Mouse (Mus musculus): Measurements from ENCODE around the gene Dst. TPM values are rescaled to one million over a fixed set of nuclear protein-coding genes. Genes with fewer than 3 reads are reported as not detected.

The Dst gene
- total and polyA plus RNA-seq, 2 experiments from 2014 or later: 23.1 to 134 TPM

GRCm38 (mm10) chr1:34309396-34309795, 401.4 kb downstream of the Dst start:
- no peak for ATAC-seq
- no peaks in the 10 kb centered on the region for H3K27me3 ChIP-seq (ENCODE audit: insufficient read depth, low read length)
- no peak overlapping the region for H3K27ac ChIP-seq (ENCODE audit: low read depth, low read length)
- 97% methylated on average over 12 of the region's 12 CpGs for WGBS
- no peak overlapping the region for H3K9ac ChIP-seq
- H3K4me1 ChIP-seq (ENCODE audit: insufficient read depth): no peaks in the 10 kb centered on the region
- H3K4me3 ChIP-seq (ENCODE audit: low read depth, low read length): no peak overlapping the region
- TF ChIP-seq CTCF (IDR thresholded peaks at IDR 0.05; ENCODE audit: low read depth): no peak
- H3K36me3 ChIP-seq (ENCODE audit: insufficient read depth): peaks cover 29% of the 10 kb centered on the region
- H3K4me2 ChIP-seq (ENCODE audit: low read depth): no peak overlapping the region
- no peaks in the 10 kb centered on the region for H3K9me3 ChIP-seq (ENCODE audit: low read length)
- no peak for DNase-seq

GRCm38 (mm10) chr1:34310532-34311250, 402.7 kb downstream of the Dst start:
- Histone ChIP-seq H3K4me2 (ENCODE audit: low read depth) (no peak overlapping the region), H3K4me1 (ENCODE audit: insufficient read depth) (no peaks in the 10 kb centered on the region), H3K4me3 (ENCODE audit: low read depth, low read length) (no peak overlapping the region), H3K9ac (no peak overlapping the region), H3K27me3 (ENCODE audit: insufficient read depth, low read length) (no peaks in the 10 kb centered on the region), H3K36me3 (ENCODE audit: insufficient read depth) (peaks cover 29% of the 10 kb centered on the region), H3K27ac (ENCODE audit: low read depth, low read length) (no peak overlapping the region), H3K9me3 (ENCODE audit: low read length) (no peaks in the 10 kb centered on the region)
- 67% methylated on average over 8 of the region's 8 CpGs for WGBS
- DNase-seq: no peak
- ATAC-seq: peak; percentile 34
- TF ChIP-seq CTCF (IDR thresholded peaks at IDR 0.05; ENCODE audit: low read depth): no peak

- Histone ChIP-seq H3K4me3 (ENCODE audit: low read depth, low read length) (no peak overlapping the region), H3K27me3 (ENCODE audit: insufficient read depth, low read length) (no peaks in the 10 kb centered on the region), H3K9ac (no peak overlapping the region), H3K27ac (ENCODE audit: low read depth, low read length) (no peak overlapping the region), H3K9me3 (ENCODE audit: low read length) (no peaks in the 10 kb centered on the region), H3K4me1 (ENCODE audit: insufficient read depth) (no peaks in the 10 kb centered on the region), H3K36me3 (ENCODE audit: insufficient read depth) (peaks cover 12% of the 10 kb centered on the region), H3K4me2 (ENCODE audit: low read depth) (no peak overlapping the region)
- 91% methylated on average over 4 of the region's 4 CpGs for WGBS
- no peak for DNase-seq
- no peak for ATAC-seq
- no peak for TF ChIP-seq CTCF (IDR thresholded peaks at IDR 0.05; ENCODE audit: low read depth)
Measured at GRCm38 (mm10) chr1:34312806-34313205, 404.8 kb downstream of the Dst start.

DNA sequence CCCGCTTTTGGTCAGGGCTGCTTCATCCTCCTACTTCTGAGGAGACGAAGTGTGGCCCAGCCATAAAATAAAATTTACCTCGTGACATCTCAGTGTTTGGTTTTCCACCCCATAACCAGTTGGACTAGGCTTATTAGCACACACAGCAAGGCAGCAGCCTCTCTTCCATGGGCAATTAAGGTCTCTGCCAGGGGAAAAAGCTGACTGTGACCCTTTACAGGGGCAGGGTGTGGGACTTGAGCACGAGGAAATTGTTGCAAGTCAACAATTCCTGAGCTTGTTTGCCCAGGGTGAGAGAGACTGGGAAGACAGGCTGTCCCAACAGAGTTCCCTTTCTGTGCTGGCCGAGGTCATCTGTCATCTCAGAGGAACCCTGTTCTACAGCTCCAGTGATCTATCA, 407.4 kb downstream of the Dst start:
- Histone ChIP-seq H3K36me3 (ENCODE audit: insufficient read depth) (no peaks in the 10 kb centered on the region), H3K27ac (ENCODE audit: low read depth, low read length) (no peak overlapping the region), H3K4me2 (ENCODE audit: low read depth) (no peak overlapping the region), H3K27me3 (ENCODE audit: insufficient read depth, low read length) (no peaks in the 10 kb centered on the region), H3K4me1 (ENCODE audit: insufficient read depth) (no peaks in the 10 kb centered on the region), H3K4me3 (ENCODE audit: low read depth, low read length) (no peak overlapping the region), H3K9me3 (ENCODE audit: low read length) (no peaks in the 10 kb centered on the region), H3K9ac (no peak overlapping the region)
- DNase-seq (no peak), ATAC-seq (no peak)
- WGBS: 81% methylated on average over 5 of the region's 5 CpGs
- no peak for TF ChIP-seq CTCF (IDR thresholded peaks at IDR 0.05; ENCODE audit: low read depth)

DNA sequence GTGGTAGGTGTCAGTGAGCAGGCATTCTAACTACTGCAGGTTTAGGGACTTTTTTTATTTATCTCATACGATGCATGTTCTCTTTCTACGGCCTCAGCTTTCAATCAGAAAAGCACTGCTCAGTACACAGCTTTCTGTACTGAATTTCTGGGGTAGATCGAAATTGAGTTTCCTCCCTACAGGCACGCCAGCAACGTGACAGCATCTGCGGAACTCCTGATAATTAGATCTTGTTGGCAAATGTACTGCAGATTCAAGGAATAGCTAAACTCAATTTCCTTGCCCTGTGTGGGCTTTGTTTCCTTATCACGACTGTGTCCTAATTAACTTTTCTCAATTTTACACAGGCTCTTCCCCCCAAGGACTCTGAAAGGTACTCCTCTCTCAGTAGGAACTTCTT, 416.2 kb downstream of the Dst start:
- no peaks in the 10 kb centered on the region for H3K27me3 ChIP-seq (ENCODE audit: insufficient read depth, low read length)
- no peak overlapping the region for H3K4me2 ChIP-seq (ENCODE audit: low read depth)
- no peak overlapping the region for H3K4me3 ChIP-seq (ENCODE audit: low read depth, low read length)
- no peak overlapping the region for H3K27ac ChIP-seq (ENCODE audit: low read depth, low read length)
- no peaks in the 10 kb centered on the region for H3K9me3 ChIP-seq (ENCODE audit: low read length)
- DNase-seq (no peak), ATAC-seq (no peak)
- TF ChIP-seq CTCF (IDR thresholded peaks at IDR 0.05; ENCODE audit: low read depth): no peak
- WGBS: 59% methylated on average over 7 of the region's 7 CpGs
- H3K4me1 ChIP-seq (ENCODE audit: insufficient read depth): no peaks in the 10 kb centered on the region; the same call in 1 of the 2 replicates
- H3K9ac ChIP-seq: no peak overlapping the region
- H3K36me3 ChIP-seq (ENCODE audit: insufficient read depth): no peaks in the 10 kb centered on the region

DNA sequence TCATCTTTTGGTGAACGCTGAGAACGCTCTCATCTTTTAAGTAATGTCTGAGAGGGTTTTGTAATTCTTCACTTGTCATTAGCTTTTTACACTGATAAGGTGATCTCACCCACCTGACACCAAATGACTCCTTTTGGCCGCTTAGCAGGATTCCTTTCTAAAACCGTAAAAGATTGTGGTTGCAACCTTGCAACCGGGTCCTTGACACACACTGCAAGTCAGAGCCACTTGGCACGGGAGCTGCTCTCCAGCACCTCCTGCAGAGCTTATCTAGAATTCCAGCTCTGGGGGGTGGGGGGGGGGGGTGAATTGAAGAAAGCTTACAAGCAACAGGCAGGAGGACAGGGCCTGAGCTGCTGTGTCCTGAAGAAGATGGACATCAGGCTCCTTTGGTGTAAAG, 420.6 kb downstream of the Dst start:
- Histone ChIP-seq H3K36me3 (ENCODE audit: insufficient read depth) (no peaks in the 10 kb centered on the region), H3K9ac (no peak overlapping the region), H3K27me3 (ENCODE audit: insufficient read depth, low read length) (no peaks in the 10 kb centered on the region), H3K4me2 (ENCODE audit: low read depth) (no peak overlapping the region), H3K9me3 (ENCODE audit: low read length) (no peaks in the 10 kb centered on the region), H3K27ac (ENCODE audit: low read depth, low read length) (no peak overlapping the region), H3K4me1 (ENCODE audit: insufficient read depth) (no peaks in the 10 kb centered on the region; the same call in 1 of the 2 replicates), H3K4me3 (ENCODE audit: low read depth, low read length) (no peak overlapping the region)
- ATAC-seq (no peak), DNase-seq (no peak)
- 83% methylated on average over 6 of the region's 6 CpGs for WGBS
- TF ChIP-seq CTCF (IDR thresholded peaks at IDR 0.05; ENCODE audit: low read depth): no peak

GRCm38 (mm10) chr1:34331767-34332166, 423.7 kb downstream of the Dst start:
- no peak for DNase-seq
- WGBS: 71% methylated on average over 3 of the region's 3 CpGs
- H3K27ac ChIP-seq (ENCODE audit: low read depth, low read length): no peak overlapping the region
- no peak overlapping the region for H3K4me2 ChIP-seq (ENCODE audit: low read depth)
- H3K36me3 ChIP-seq (ENCODE audit: insufficient read depth): no peaks in the 10 kb centered on the region
- no peak overlapping the region for H3K9ac ChIP-seq
- no peaks in the 10 kb centered on the region; the same call in 1 of the 2 replicates for H3K4me1 ChIP-seq (ENCODE audit: insufficient read depth)
- no peak for TF ChIP-seq CTCF (IDR thresholded peaks at IDR 0.05; ENCODE audit: low read depth)
- H3K9me3 ChIP-seq (ENCODE audit: low read length): no peaks in the 10 kb centered on the region
- no peaks in the 10 kb centered on the region for H3K27me3 ChIP-seq (ENCODE audit: insufficient read depth, low read length)
- no peak overlapping the region for H3K4me3 ChIP-seq (ENCODE audit: low read depth, low read length)
- no peak for ATAC-seq

Small RNA genes within 50 kb of the gene (microRNA-seq; reads per million reads assigned to microRNA genes)
- 0.77 to 1.6 reads per million in 2 experiments for gene Mir6896

Other genes with a start within 250 kb of the Dst start
- gene Prim2, start 238.4 kb upstream of the Dst start, total RNA-seq (2014; rRNA removed): 26.9 and 33.4 TPM in 2 replicates
- 17.8 and 18.3 TPM in 2 replicates for gene Prim2, start 238.4 kb upstream of the Dst start, polyA plus RNA-seq (2015; fragmentation: Nextera tagmentation; extraction: Ambion mirVana)
- gene Rab23, start 188.3 kb upstream of the Dst start, total RNA-seq (2014; rRNA removed): 9.0 and 13.8 TPM in 2 replicates
- 21.1 and 25.4 TPM in 2 replicates for gene Rab23, start 188.3 kb upstream of the Dst start, polyA plus RNA-seq (2015; fragmentation: Nextera tagmentation; extraction: Ambion mirVana)
- 26.5 and 33.1 TPM in 2 replicates for gene Bag2, start 150.4 kb upstream of the Dst start, total RNA-seq (2014; rRNA removed)
- 27.6 and 29.0 TPM in 2 replicates for gene Bag2, start 150.4 kb upstream of the Dst start, polyA plus RNA-seq (2015; fragmentation: Nextera tagmentation; extraction: Ambion mirVana)
- 57.2 and 67.2 TPM in 2 replicates for gene Zfp451, start 93.6 kb upstream of the Dst start, total RNA-seq (2014; rRNA removed)
- gene Zfp451, start 93.6 kb upstream of the Dst start, polyA plus RNA-seq (2015; fragmentation: Nextera tagmentation; extraction: Ambion mirVana): 20.7 and 29.1 TPM in 2 replicates
- 124 and 153 TPM in 2 replicates for gene Bend6, start 409 bp upstream of the Dst start, total RNA-seq (2014; rRNA removed)
- gene Bend6, start 409 bp upstream of the Dst start, polyA plus RNA-seq (2015; fragmentation: Nextera tagmentation; extraction: Ambion mirVana): 96.7 and 111 TPM in 2 replicates